Mouse (Mus musculus) C2C12 (cell line): Measurements from ENCODE around the gene Nf2.

ENCODE experiments used
- CTCF ChIP-seq: IDR thresholded peaks from one replicate; pipeline ENCODE4 v1.5.1; 2011; ENCODE audit not compliant: control insufficient read depth, insufficient read depth, insufficient read length
- MAX ChIP-seq: IDR thresholded peaks from one replicate; pipeline ENCODE4 v1.6.1; 2011; ENCODE audit warnings: mild to moderate bottlenecking, control low read depth
- MYOD1 ChIP-seq: IDR thresholded peaks from one replicate; pipeline ENCODE4 v1.6.1; 2011; ENCODE audit warnings: low read depth; ENCODE audit not compliant: control insufficient read depth, insufficient read length
- MYOG ChIP-seq: IDR thresholded peaks from one replicate; pipeline ENCODE4 v1.6.1; 2011; ENCODE audit not compliant: control insufficient read depth, insufficient read length; ENCODE audit errors: extremely low read depth

GRCm38 (mm10) chr11:4793006-4793405 lies 56.3 kb downstream of the Nf2 start:
- no peak for TF ChIP-seq CTCF
- TF ChIP-seq MYOD1 = no peak
- no peak for TF ChIP-seq MAX
- TF ChIP-seq MYOG = no peak
